Mouse (Mus musculus) E14TG2a.4 (cell line): ENCODE measurements at regions not wholly inside any gene's neighbourhood (a gene's known extent, or its start where the extent isn't known, plus 50 kb on each side); places are given as distances from the start of the nearest gene placed in this dataset.

Experiments used
- CTCF ChIP-seq: conservative IDR thresholded peaks from 2 replicates; pipeline ENCODE4 v1.5.1; 2014; ENCODE audit warnings: low read length
- NANOG ChIP-seq: IDR thresholded peaks from 2 replicates; pipeline ENCODE4 v1.6.1; 2014; ENCODE audit warnings: borderline replicate concordance, low read length, mixed read lengths
- POU5F1 ChIP-seq: IDR thresholded peaks from 2 replicates; pipeline ENCODE4 v1.6.1; 2014; ENCODE audit warnings: low read length, borderline replicate concordance

- no peak for TF ChIP-seq NANOG
- TF ChIP-seq CTCF = no peak
- no peak for TF ChIP-seq POU5F1
Observed at GRCm38 (mm10) chr13:112161886-112162285, 126.4 kb upstream of the Ankrd55 start.
